Mouse (Mus musculus) mature B cell (primary cell): Measurements from ENCODE around the gene Sept14.

ENCODE experiments used
- in situ Hi-C: fragments of 300-500 bp; cut with MboI; formaldehyde crosslinking; loops from 2 replicates; pipeline ENCODE4 v1.14.3; 2019

Sept14 gene

DNA sequence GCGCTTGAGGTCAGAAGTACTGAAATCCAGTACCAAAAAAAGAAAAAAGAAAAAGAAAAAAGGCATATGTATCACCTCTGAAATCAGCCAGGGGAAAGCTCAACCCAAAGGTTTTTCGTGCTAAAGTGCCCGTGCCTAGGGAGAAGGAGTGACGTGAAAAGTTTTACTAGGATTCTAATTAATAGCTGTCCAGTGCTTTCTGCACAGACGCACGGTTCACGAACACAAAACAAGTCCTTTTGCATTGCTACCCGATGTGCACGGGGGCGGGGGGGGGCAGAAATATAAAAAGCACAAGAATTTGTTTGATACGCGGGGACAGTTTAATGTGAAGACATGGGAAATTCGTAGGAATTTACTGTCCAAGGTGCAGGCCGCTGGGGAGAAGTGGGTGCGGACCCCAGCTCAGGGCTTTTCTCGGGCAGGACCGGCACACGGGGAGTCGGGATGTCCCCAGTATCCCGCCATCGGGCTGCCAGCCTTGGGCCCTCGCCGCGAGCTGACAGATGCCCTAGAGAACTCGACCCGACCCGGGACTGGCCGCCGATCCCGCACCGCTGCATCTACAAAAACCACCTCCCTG is 38.8 kb downstream of the Sept14 start:
- in situ Hi-C loops = no loop called here

- in situ Hi-C loops = no loop called here
Observed at GRCm38 (mm10) chr5:129667851-129668250, 40.5 kb downstream of the Sept14 start.

DNA sequence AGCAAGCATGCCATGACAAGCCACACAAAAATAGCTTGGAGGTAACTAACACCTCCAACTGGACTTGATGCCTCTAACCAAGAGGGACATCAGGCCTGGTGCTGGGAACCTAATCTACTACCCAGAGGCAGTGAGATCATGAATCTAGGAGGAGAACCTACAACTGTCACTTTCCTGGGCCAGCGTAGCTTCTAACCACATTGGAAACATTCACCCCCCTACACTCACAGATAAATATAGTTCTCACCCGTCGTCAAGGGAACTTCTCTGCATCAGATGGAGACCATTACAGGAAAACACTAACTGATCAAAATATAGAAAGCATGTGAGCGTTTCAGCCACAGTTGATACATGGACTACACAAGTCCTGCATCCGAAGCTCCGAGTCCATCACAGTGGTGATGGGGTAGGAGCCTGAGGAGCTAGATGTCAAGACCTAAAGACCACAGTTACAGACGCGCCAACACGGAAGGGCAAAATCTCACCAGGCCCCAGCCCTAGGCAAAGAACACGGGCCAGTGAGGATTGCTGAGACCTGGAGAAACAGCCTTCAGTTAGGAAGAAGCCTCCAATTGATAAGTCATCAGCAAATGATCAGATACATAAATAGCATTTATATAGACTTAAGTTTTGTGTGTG is 41.9 kb downstream of the Sept14 start:
- in situ Hi-C loops = no loop called here

GRCm38 (mm10) chr5:129664090-129664489 is 44.2 kb downstream of the Sept14 start:
- in situ Hi-C loops = no loop called here

DNA sequence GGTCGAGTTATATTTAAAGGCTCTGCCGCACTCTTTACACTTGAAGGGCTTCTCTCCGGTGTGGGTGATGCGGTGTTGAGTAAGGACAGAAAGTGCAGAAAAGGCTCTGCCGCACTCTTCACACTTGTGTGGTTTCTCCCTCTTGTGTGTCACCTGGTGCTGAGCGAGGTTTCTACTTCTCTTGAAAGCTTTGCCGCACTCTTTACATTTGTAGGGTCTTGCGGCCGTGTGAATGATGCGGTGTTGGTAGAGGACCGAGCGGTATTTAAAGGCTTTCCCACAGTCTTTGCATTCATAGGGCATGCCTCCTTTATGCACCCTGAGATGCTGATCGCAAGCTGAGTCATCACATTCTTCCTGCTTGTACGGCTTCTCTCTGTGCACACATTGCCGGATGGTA is 50.4 kb downstream of the Sept14 start:
- in situ Hi-C loops = no loop called here

DNA sequence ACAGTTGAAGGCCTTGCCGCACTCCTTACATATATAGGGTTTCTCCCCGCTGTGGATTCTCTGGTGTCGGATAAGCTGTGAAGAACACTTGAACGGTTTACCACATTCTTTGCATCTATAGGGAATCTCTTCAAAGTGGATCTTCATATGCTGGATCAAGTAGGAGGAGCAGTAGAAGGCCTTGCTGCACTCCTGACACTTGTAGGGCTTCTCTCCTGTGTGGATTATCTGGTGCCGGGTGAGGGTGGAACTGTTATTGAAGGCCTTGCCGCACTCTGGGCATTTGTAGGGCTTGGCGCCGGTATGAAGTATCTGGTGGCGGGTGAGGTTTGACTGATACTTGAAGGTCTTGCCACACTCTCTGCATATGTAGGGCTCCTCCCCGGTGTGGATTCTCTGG is 51.3 kb downstream of the Sept14 start:
- in situ Hi-C loops = no loop called here

DNA sequence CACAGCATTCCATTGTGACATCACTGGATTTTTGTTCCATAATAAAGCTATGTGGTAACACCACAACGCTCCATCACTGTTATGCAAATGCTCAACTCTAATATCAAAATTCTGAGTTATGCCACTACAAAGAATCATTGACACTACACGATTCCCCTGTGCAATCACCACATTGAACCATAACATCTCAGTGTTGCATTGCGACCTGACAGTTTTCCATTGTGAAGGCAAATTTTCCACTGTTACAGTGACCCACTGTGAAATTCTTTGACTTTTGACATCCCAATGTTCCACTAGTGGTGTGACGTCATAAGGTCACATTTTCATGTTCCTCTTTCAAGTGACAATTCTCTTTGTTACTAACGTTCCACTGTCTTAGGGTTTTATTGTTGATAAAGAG is 57.5 kb downstream of the Sept14 start:
- in situ Hi-C loops = no loop called here
